Mouse (Mus musculus): ENCODE measurements around the gene Prg2.

DNA sequence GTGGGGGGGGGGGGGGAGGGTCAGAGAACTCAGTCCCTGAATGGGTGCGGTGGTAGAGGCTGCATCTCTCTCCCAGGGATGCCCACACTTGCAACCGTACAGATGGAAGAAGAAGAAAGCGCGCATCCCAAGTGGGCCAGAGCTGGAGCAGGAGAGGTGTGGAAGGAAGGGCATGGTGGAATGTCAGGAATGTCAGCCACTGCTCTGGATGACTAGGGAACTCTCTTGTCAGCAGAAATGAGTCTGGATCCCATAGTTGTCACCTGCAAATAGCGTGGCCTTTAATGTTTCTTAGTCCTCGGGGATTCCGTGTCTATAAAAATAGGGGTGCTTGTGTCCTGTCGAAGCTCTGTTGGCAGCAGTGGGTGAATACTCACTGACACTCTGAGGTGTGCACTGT lies 22.3 kb downstream of the Prg2 start:
- no peak for TF ChIP-seq GATA1 (IDR thresholded peaks at IDR 0.05; ENCODE audit: low read length)
- TF ChIP-seq TAL1 (IDR thresholded peaks at IDR 0.05; ENCODE audit: low read length): no peak

Measured in erythroblast, embryonic 14.5 days (primary cell).